Mouse (Mus musculus) B cell, adult (primary cell): Measurements from ENCODE around the gene Ubxn6. TPM values are rescaled to one million over a fixed set of nuclear protein-coding genes. Genes with fewer than 3 reads are reported as not detected.

Experiments used
- total RNA-seq: library from RNA; stranded (reverse); gene quantifications from 4 replicates; pipeline ENCODE4 v1.2.4, GENCODE M21; 2023; ENCODE audit not compliant: inconsistent age

The Ubxn6 gene
- total RNA-seq: 69.0 to 71.9 TPM (median 71.0 TPM) in 4 replicates

DNA sequence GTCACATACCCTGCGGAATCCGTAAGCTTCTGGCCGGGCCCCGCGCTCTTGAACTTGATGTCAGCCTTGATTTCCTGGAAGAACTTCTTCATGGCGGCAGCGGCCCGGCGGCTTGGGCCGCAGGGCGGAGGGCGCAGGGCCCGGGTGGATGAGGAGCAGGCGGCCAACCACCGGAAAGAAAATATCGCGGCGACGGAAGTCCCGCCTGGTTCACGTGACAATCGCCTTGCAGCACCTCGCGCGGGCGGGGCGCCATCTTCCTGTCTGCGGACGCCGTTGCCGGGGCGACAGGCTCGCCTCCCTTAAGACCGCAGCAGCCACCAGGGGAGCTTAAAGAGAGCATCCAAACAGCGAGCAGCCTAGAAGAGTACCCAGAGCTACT, at the start of gene Ubxn6:
TSS of gene Ubxn6 (minus strand) at position 202 of the 382 bp plus-strand sequence.

DNA sequence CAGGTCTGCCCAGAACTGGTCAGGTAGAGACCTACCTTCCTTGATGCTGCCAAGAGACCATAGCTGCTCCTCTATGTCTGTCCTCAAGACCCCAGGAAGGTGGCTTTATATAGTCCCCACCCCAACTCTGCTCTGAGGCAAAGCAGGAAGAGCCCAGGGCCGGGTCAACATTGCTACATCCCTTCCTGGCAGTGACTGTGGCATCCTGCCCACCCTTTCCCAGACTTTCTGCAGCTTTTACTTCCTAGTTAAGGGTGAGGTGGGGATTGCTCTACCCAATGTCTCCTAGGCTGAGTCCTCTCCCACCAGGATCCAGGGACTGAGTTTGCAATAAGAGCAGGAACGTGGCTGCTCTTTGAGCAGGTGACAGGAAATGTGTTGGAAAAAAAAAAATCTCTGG, 47.0 kb upstream of the Ubxn6 start, which contains the start of gene Lrg1:
TSS of gene Lrg1 (minus strand) at position 176 of the 400 bp plus-strand sequence.

DNA sequence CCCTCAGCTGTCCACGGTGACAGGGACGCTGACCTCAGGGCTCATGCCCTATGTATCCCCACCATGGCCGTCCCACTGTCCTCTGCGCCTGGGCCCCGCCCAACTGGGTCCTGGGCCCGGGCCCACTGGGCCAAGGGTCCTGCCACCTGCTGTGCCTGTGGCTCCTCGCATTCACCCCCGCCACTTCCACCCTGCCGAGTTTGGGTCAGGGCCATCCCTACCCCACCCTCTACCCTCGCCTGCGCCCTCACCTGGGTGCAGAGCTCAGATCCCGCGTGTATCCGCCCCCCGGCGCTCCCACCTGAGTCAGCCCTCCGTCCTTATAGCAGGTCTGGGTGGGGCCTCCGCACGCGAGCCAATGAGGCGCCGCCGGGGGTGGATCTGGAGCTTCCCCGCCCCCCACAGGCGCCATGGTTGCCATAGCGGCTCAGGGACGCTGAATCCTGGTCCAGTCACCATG, 42.5 kb upstream of the Ubxn6 start, which contains the start of gene Plin5:
TSS of gene Plin5 (minus strand) at position 346 of the 460 bp plus-strand sequence.

DNA sequence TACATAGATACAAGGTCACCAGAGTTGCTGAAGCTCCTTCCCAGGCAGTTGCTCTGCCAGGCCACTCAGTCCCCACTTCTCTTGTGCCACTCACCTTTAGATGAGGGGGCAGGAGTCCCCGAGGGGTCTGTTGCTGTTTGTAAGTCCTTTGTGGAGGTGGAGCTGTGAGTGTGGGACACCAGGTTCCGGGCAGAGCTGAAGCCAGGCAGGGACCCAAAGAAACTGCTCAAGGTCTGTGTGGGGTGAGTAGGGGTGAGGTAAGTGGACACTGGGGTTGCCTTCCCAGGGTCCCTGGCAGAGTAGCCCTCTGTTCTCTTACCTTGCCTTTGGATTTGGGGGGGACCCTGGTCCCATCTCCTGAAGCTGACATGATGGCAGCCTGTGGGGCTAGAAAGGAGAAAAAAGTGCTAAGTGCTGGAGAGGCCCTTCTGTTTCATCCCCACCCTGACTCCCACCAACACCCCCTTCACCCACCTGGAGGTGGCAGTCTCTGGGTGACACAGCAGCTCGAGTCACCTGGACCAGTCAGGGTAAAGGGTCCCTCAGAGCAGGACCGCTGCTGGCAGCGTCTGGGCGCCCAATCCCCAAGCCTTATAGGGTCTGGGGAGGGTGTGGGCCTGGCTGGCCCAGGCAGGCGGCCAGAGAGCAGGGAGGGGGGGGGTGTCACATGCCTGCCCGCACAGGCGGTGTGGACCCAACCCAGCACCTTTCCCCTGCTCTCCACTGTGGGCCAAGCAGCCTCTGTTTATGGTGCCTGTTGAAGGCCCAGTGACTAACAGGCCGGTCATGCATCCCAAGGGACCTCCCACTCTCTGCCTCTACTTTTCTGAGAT, 34.6 kb upstream of the Ubxn6 start, which contains the start of gene Plin4:
TSS of gene Plin4 (minus strand) at position 585 of the 833 bp plus-strand sequence.

DNA sequence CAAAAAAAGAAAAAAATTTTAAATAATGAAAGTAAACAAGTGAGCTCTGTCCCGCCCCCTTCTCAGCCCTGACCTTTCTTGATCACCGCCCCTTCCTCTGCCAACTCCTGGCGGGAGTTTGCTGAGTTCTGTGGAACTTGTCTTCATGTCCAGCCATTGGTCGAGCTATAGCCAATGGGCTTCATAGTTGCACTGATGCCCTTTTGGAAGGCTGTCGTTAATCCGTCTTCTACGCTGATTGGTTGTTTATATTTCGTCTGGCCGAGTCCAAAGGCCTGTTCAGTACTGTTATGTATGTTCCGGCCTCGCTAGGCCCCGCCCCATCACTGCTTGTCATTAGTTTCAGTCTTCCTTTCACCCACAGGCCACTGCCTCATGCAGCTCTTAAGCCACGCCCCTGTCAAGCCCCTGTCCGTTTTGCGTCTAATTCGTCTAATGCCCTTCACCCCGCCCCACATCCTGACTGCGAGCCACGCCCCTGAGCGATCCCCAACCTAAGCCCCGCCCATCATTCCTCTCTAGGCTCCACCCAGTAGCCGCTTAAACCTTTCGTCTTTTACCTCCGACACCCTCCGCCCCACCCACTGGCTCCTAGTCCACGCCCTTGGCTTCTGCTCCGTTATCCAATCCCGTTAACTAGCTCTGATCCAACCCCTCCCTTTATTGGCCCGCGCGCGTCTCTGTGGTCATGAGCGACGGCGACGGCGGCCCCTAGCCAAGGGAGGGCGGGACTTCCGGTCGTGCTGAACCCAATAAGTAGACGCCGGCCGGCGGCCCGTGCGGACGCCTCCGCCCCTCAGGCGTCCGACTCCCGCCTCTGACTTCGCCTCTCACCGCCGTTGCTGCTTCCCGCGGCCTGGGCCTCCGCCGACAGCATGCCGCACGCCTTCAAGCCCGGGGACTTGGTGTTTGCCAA, 4.3 kb upstream of the Ubxn6 start, which contains the start of gene Hdgfl2:
TSS of gene Hdgfl2 (plus strand) at position 755 of the 916 bp plus-strand sequence.

DNA sequence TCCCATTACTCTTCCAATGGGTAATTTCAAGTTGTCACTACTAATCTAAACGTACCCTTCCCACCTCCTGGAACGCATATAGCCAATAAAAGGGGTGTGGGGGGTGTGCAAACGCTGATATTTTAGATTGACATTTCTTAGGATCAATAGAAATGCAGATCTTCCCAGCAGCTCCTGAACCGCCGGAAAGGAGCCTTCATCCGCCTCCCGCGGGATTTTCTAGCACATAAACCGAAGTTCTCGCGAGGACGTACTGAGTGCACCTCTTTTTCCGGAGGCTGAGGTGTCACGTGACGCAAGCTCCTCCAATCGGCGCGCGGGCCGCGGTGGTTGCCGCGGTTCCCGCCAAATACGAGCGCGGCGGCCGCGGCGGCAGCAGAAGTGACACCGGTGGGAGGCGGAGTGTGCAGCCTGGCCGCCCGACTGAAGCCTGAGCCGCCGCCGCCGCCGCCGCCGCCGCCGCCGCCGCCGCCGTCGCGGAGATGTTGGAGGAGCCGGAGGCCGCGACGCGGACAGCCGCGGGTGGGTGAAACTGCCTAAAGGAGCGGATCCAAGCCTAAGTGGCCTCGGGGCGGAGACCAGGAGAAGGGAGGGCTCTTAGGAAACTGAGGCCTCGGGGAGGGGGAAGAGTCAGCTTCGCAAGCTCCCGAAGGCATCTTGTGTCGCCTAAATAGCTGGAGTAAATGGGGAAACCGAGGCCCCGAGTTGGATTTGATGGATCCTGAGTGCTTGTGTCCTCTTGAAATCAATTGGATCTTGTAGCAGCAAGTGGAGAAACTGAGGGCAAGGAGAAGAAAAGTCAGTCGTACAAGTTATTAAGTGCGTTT, 34.6 kb downstream of the Ubxn6 start, which contains the start of gene Chaf1a:
TSS of gene Chaf1a (plus strand) at position 410 of the 827 bp plus-strand sequence.

DNA sequence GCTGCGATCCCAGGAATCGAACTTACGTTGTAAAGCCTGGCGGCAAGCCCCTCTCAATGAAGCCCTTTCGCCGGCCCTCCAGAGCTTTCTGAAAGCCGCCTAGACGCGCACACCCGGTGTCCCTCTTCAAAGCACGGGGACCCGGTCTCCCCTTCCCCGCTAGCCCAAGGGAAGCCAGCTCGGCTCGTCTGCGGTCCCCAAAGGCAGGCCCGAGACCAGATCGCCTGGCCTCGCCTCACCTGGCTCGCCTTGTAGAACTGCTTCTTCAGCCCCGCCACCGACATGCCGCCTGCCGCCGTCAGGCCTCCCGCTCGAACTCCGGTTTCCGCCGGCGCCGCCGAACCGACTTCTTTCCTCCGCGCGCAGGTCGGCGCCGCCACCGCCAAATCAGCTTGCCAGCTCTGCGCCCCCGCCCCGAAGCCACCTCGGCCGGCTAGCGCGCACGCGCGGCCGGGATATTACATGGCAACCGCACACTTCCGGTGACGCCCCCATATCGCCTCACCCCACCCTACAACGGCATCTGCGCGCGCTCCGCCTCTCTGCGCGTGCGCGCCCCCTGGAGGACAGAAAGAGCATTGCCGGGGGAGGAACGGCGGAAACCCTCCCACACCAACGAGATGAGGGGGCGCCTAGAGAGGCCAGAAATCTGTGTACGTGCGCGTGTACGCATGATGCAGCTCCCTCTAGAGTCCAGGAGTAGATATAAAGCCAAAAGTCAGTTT, 38.5 kb downstream of the Ubxn6 start, which contains the start of gene Sh3gl1:
TSS of gene Sh3gl1 (minus strand) at position 460 of the 725 bp plus-strand sequence.

Other genes starting within 250 kb of the Ubxn6 start
- gene Zfp119a, start 196.1 kb downstream of the Ubxn6 start, total RNA-seq: 10.3 to 12.7 TPM (median 11.5 TPM) in 4 replicates
- gene Zfp959, start 182.9 kb downstream of the Ubxn6 start, total RNA-seq: 18.4 to 20.2 TPM (median 19.7 TPM) in 4 replicates
- gene Zfp119b, start 125.5 kb downstream of the Ubxn6 start, total RNA-seq: 4.9 to 7.1 TPM (median 6.0 TPM) in 4 replicates
- 12.9 to 16.7 TPM (median 15.2 TPM) in 4 replicates for gene Ebi3, start 122.4 kb downstream of the Ubxn6 start, total RNA-seq
- gene Yju2, start 115.9 kb downstream of the Ubxn6 start, total RNA-seq: 39.6 to 52.9 TPM (median 46.2 TPM) in 4 replicates
- 0.74 to 2.0 TPM (median 1.6 TPM) in 4 replicates for gene Shd, start 104.6 kb downstream of the Ubxn6 start, total RNA-seq
- gene Fsd1, start 88.5 kb downstream of the Ubxn6 start, total RNA-seq: not detected in 4 replicates
- gene Stap2, start 69.4 kb downstream of the Ubxn6 start, total RNA-seq: 0.42 to 0.81 TPM (median 0.61 TPM) in 3 of 4 replicates, not detected in the other
- gene Mpnd, start 69.3 kb downstream of the Ubxn6 start, total RNA-seq: 56.8 to 63.5 TPM (median 62.7 TPM) in 4 replicates
- 86.0 to 87.5 TPM (median 87.0 TPM) in 4 replicates for gene Sh3gl1, start 38.4 kb downstream of the Ubxn6 start, total RNA-seq
- 3.1 to 4.3 TPM (median 3.7 TPM) in 4 replicates for gene Chaf1a, start 34.6 kb downstream of the Ubxn6 start, total RNA-seq
- gene Hdgfl2, start 4.6 kb upstream of the Ubxn6 start, total RNA-seq: 102 to 112 TPM (median 107 TPM) in 4 replicates
- not detected in 4 replicates for gene Plin4, start 34.8 kb upstream of the Ubxn6 start, total RNA-seq
- not detected in 4 replicates for gene Plin5, start 42.6 kb upstream of the Ubxn6 start, total RNA-seq
- gene Lrg1, start 47.0 kb upstream of the Ubxn6 start, total RNA-seq: not detected in 4 replicates
- gene Sema6b, start 65.3 kb upstream of the Ubxn6 start, total RNA-seq: 0.42 to 1.1 TPM (median 0.92 TPM) in 4 replicates
- 0.19 to 0.51 TPM (median 0.41 TPM) in 4 replicates for gene Tnfaip8l1, start 87.4 kb upstream of the Ubxn6 start, total RNA-seq
- gene Mydgf, start 108.9 kb upstream of the Ubxn6 start, total RNA-seq: 50.0 to 56.0 TPM (median 53.0 TPM) in 4 replicates
- gene Dpp9, start 143.9 kb upstream of the Ubxn6 start, total RNA-seq: 52.3 to 59.2 TPM (median 53.1 TPM) in 4 replicates
- gene Fem1a, start 181.8 kb upstream of the Ubxn6 start, total RNA-seq: 27.2 to 30.4 TPM (median 28.6 TPM) in 4 replicates
- 22.7 to 27.2 TPM (median 25.2 TPM) in 4 replicates for gene Ticam1, start 201.8 kb upstream of the Ubxn6 start, total RNA-seq
- 11.6 to 16.2 TPM (median 15.4 TPM) in 4 replicates for gene Plin3, start 217.8 kb upstream of the Ubxn6 start, total RNA-seq
- not detected in 4 replicates for gene Arrdc5, start 225.3 kb upstream of the Ubxn6 start, total RNA-seq
- gene Uhrf1, start 228.3 kb upstream of the Ubxn6 start, total RNA-seq: 13.7 to 22.6 TPM (median 17.5 TPM) in 4 replicates